ENCODE assay signal across 8 mouse cellular contexts in genomic region chr2:66041917-66042419, GRCm38 (mm10).
A peak's percentile ranks its signal among the peaks of the same experiment; 100 is the strongest.
DNase-seq lines count a peak whose midpoint lies in the region.

No protein-coding gene starts in this region.

- peak; percentile 13 for DNase-seq in gastrocnemius, postnatal 10 days
- no peak for DNase-seq in gastrocnemius, adult 8-10 months (ENCODE audit: low spot score in 2 of 2)
- DNase-seq in cerebellum, adult 9-11 months, result peak; percentile 78
- DNase-seq in forelimb bud, embryonic 11.5 days (ENCODE audit: low read depth, low spot score), result peak; percentile 74
- peak; percentile 36 to 56 for DNase-seq in kidney, postnatal 4 days
- peak; percentile 2 for DNase-seq in lung, postnatal 25 days (ENCODE audit: low spot score)
- DNase-seq in right cerebral cortex, postnatal 36 days (ENCODE audit: low spot score in 2 of 2), result peak; percentile 47 to 48
- no peak for DNase-seq in thymus, adult 18-20 months

Comparison
In these comparisons a context has a peak if more than half of its experiments do, and no peak if none do; other contexts are left out.
1. DNase-seq: peak in gastrocnemius, postnatal 10 days (single experiment), cerebellum, adult 9-11 months (single experiment), forelimb bud, embryonic 11.5 days (single experiment), kidney, postnatal 4 days (2 of 2), lung, postnatal 25 days (single experiment) and right cerebral cortex, postnatal 36 days (2 of 2); none in gastrocnemius, adult 8-10 months (0 of 2) and thymus, adult 18-20 months (0 of 2).